Mouse (Mus musculus) lung, embryonic 14.5 days (tissue): Measurements from ENCODE around the gene Fam83b. TPM values are rescaled to one million over a fixed set of nuclear protein-coding genes. Genes with fewer than 3 reads are reported as not detected.

Source experiments
- ATAC-seq: fragments of 200-750 bp; cut with Nextera tagmentation; 2 replicates; pipeline ENCODE4 v1.8.0; 2017; ENCODE audit warnings: mild to moderate bottlenecking, moderate TSS enrichment, moderate library complexity; ENCODE audit not compliant: insufficient read depth
- DNase-seq: peaks from one replicate; pipeline ENCODE4 v3.0.0-alpha.2; 2015
- H3K27ac ChIP-seq: fragments of 300-500 bp; sonication (generic); 2 replicates; pipeline ENCODE4 v1.5.1; 2014; ENCODE audit warnings: low read depth, mild to moderate bottlenecking, moderate library complexity
- H3K27me3 ChIP-seq: fragments of 300-500 bp; sonication (generic); 2 replicates; pipeline ENCODE4 v1.6.1; 2014; ENCODE audit warnings: low read length, control low read depth; ENCODE audit not compliant: insufficient read depth
- H3K36me3 ChIP-seq: fragments of 300-500 bp; sonication (generic); 2 replicates; pipeline ENCODE4 v1.6.1; 2014; ENCODE audit warnings: control low read depth; ENCODE audit not compliant: insufficient read depth
- H3K4me1 ChIP-seq: fragments of 300-500 bp; sonication (generic); 2 replicates; pipeline ENCODE4 v1.6.1; 2014; ENCODE audit warnings: antibody characterized with exemption, control low read depth; ENCODE audit not compliant: insufficient read depth
- H3K4me2 ChIP-seq: fragments of 300-500 bp; sonication (generic); 2 replicates; pipeline ENCODE4 v1.6.1; 2014; ENCODE audit warnings: mild to moderate bottlenecking
- H3K4me3 ChIP-seq: fragments of 300-500 bp; sonication (generic); 2 replicates; pipeline ENCODE4 v1.5.1; 2014; ENCODE audit warnings: low read depth, low read length
- H3K9ac ChIP-seq: fragments of 300-500 bp; sonication (generic); 2 replicates; pipeline ENCODE4 v1.6.1; 2014
- H3K9me3 ChIP-seq: fragments of 300-500 bp; sonication (generic); 2 replicates; pipeline ENCODE4 v1.6.1; 2016; ENCODE audit warnings: low read depth, low read length, control low read depth
- CTCF ChIP-seq: IDR thresholded peaks from 2 replicates; pipeline ENCODE4 v1.5.1; 2016; ENCODE audit warnings: antibody characterized with exemption, low read depth
- WGBS: fragments of 180-500 bp; shearing (Covaris S2); extraction: QIAGEN DNeasy Blood & Tissue Kit; methylation state at CpG from one replicate; pipeline ENCODE4 v1.1.7; 2014; 5-methylcytosine and 5-hydroxymethylcytosine counted together
- polyA plus RNA-seq: library from polyadenylated mRNA; unstranded; fragments of >200 nt; fragmentation: Nextera tagmentation; extraction: Ambion mirVana; gene quantifications from 2 replicates; pipeline ENCODE4 v1.2.1, GENCODE M21; 2014

Fam83b gene
- polyA plus RNA-seq: 6.1 and 6.3 TPM in 2 replicates

DNA sequence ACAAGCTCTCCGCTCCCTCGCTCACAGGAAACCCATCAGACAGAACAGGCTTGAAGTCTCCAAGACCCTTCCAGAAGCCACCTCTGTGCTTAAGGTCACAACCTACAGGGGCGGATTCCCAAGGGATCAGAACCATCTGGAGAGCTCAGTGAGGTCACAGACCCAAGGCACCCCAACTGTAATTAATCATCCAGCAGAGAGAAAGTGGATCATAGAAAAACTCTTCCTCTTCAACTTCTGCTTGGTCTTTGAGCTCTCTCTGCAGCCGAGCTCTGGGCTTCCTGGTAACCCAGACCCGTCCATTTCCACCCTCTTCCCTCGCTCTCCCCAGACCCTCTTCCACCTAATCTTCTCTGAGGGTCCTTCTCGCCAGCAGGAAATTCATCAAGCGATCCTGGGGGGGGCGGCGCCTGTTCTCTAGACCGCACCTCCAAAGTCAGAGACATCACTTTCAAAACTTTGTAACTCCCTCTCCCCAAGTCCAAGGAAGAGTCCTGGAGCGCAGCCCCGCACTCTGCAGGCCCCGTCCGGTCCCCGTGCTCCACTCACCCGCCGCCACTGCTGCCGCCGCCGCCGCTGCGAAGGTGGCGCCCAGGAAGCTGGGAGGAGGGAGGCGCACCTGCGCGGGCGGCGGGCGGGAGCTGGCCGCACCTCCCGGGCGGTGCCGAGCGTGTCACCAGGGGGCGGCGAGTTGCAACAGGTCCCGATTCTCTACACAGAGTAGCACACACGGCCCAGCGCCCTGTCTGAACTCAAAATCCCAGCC is at the start of gene Fam83b:
TSS of gene Fam83b (minus strand) at position 602 of the 766 bp plus-strand sequence.
- under 1% methylated on average over 40 of the region's 40 CpGs for WGBS
- ATAC-seq (peak; percentile 88), DNase-seq (peak; percentile 71)
- H3K27ac ChIP-seq: peak within 1 kb of the TSS; percentile 64
- peak within 1 kb of the TSS; percentile 47 for H3K4me3 ChIP-seq
- H3K9me3 ChIP-seq: no peaks in the 10 kb centered on the region
- H3K4me1 ChIP-seq: no peaks in the 10 kb centered on the region
- H3K4me2 ChIP-seq: peak within 1 kb of the TSS; percentile 76
- no peaks in the 10 kb centered on the region for H3K36me3 ChIP-seq
- peak within 1 kb of the TSS; percentile 34 for H3K9ac ChIP-seq
- no peaks in the 10 kb centered on the region; the same call in 1 of the 2 replicates for H3K27me3 ChIP-seq
- TF ChIP-seq CTCF: no peak

DNA sequence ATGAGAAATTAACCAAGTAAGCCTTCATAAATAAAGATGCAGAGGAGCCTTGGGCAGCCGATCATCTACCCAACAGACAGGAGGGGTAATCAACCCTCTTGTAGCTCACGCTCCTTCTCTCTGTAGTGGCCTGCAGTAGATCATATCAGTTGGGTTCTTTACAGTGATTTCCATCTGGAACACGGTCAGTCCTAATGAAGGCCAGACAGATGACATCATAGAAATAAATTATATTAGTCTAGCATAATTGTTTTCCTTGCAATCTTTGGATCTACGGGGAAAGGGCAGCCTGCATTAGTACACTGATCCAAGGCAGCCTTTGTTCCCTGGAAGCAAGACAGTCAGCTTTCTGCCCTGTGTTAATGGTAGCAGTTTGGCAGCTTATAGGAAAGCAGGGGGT is 47.2 kb upstream of the Fam83b start:
- no peaks in the 10 kb centered on the region for H3K4me1 ChIP-seq
- H3K27me3 ChIP-seq: no peaks in the 10 kb centered on the region
- ATAC-seq (no peak), DNase-seq (no peak)
- no peaks in the 10 kb centered on the region for H3K36me3 ChIP-seq
- no peak overlapping the region for H3K4me2 ChIP-seq
- H3K27ac ChIP-seq: no peak overlapping the region
- H3K4me3 ChIP-seq: no peak overlapping the region
- 72% methylated on average over 4 of the region's 4 CpGs for WGBS
- no peak overlapping the region for H3K9ac ChIP-seq
- H3K9me3 ChIP-seq: no peaks in the 10 kb centered on the region; the same call in 1 of the 2 replicates
- TF ChIP-seq CTCF: no peak

DNA sequence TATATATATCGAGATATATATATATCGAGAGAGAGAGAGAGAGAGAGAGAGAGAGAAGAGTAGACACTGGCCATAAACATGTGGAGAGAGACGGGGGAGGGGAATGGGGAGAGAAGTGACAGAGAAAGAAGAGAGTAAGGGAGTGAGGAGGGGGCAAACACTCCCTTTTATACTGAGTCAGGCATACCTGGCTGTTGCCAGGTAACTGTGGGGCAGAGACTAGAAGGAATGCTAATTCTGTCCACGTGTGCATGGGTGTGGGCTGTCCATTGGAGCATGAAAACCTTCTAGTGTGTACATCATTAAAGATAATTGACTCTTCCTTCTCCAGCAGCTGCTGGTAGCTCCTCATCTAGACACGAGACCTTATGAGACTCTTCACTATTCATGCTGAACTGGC is 36.8 kb upstream of the Fam83b start:
- DNase-seq: no peak
- Histone ChIP-seq H3K9me3 (no peaks in the 10 kb centered on the region), H3K4me3 (no peak overlapping the region), H3K27ac (no peak overlapping the region), H3K36me3 (no peaks in the 10 kb centered on the region), H3K4me1 (no peaks in the 10 kb centered on the region), H3K9ac (no peak overlapping the region), H3K27me3 (no peaks in the 10 kb centered on the region), H3K4me2 (no peak overlapping the region)
- TF ChIP-seq CTCF: no peak
- 66% methylated on average over 5 of the region's 5 CpGs for WGBS
- no peak for ATAC-seq

DNA sequence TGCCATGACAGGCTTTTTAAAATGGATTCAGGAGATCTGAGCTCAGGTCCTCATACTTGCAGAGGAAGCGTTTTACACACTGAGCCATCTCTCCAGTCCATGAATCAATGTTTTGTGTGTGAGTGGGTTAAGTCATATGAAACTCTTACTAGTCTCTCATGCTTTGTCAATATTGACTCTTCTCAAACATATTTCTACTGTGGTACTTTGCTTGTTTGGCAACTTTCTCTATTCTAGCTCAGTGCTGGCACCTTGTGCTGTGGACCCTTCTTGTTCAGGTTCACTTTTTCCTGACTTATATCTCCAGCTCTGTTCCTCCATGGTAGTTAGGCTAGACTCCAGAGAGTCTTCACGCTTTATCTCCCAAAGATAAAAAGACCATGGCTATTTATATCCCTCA is 36.0 kb upstream of the Fam83b start:
- Histone ChIP-seq H3K36me3 (no peaks in the 10 kb centered on the region), H3K4me2 (no peak overlapping the region), H3K9ac (no peak overlapping the region), H3K27me3 (no peaks in the 10 kb centered on the region), H3K9me3 (no peaks in the 10 kb centered on the region), H3K27ac (peak overlapping the region; percentile 30; the same call in 1 of the 2 replicates), H3K4me1 (no peaks in the 10 kb centered on the region), H3K4me3 (no peak overlapping the region)
- ATAC-seq (peak; percentile 52; the same call in 1 of the 2 replicates), DNase-seq (peak; percentile 43)
- peak; percentile 34; the same call in 1 of the 2 replicates for TF ChIP-seq CTCF
- whole genome bisulfite sequencing: 54% methylated on average over 2 of the region's 2 CpGs

DNA sequence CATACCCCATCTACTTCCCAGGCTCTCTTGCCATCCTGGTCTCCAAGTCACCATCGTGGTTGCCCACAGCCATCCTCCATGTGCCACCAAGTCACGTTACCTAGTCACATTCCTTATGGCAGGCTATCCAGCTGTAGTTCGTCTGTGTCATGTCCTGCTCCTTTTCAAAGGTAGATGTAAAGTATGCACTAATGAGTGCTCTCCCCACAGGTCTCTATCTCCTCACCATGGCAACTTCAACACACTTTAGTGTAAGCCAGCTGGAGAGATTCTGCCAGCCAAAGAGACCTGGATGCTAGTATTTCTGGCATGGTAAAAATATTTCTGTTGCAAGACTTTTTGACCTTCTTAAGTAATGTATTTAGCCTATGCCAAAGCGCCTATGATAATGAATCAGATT is 30.5 kb upstream of the Fam83b start:
- H3K9me3 ChIP-seq: no peaks in the 10 kb centered on the region
- ATAC-seq (no peak), DNase-seq (no peak)
- H3K9ac ChIP-seq: no peak overlapping the region
- no peaks in the 10 kb centered on the region for H3K4me1 ChIP-seq
- no peaks in the 10 kb centered on the region for H3K27me3 ChIP-seq
- WGBS: 60% methylated on average over 4 of the region's 4 CpGs
- TF ChIP-seq CTCF: no peak
- no peaks in the 10 kb centered on the region for H3K36me3 ChIP-seq
- no peak overlapping the region for H3K4me3 ChIP-seq
- H3K4me2 ChIP-seq: no peak overlapping the region
- H3K27ac ChIP-seq: no peak overlapping the region

DNA sequence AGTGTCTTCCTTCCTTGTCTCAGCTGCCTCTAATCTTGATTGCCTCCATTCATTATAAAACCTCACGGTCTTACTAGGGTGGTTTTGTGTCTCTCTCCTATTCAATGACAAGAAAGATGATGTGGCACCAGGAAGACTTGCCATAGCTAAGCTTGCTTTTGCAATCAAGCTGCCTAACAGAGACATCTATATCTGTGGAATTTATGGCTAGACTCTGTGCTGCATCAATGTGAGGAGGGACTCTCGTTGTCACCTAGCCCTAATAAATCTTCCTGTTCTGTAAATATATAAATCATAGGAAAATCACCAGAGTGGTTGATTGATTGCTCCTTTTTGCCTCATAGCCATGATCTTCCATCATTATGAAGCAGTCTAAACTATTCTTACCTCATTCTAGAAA is 26.9 kb upstream of the Fam83b start:
- no peak for TF ChIP-seq CTCF
- H3K9ac ChIP-seq: no peak overlapping the region
- no peaks in the 10 kb centered on the region for H3K36me3 ChIP-seq
- no peak overlapping the region for H3K4me3 ChIP-seq
- H3K27me3 ChIP-seq: no peaks in the 10 kb centered on the region
- WGBS: 27% methylated on average over 2 of the region's 2 CpGs
- no peak overlapping the region for H3K4me2 ChIP-seq
- no peaks in the 10 kb centered on the region for H3K9me3 ChIP-seq
- ATAC-seq (no peak), DNase-seq (no peak)
- no peak overlapping the region for H3K27ac ChIP-seq
- no peaks in the 10 kb centered on the region for H3K4me1 ChIP-seq

GRCm38 (mm10) chr9:76583943-76584342 is 17.0 kb upstream of the Fam83b start:
- no peak overlapping the region for H3K9ac ChIP-seq
- H3K4me3 ChIP-seq: no peak overlapping the region
- no peak for TF ChIP-seq CTCF
- no peak overlapping the region for H3K4me2 ChIP-seq
- H3K9me3 ChIP-seq: no peaks in the 10 kb centered on the region
- no peaks in the 10 kb centered on the region for H3K36me3 ChIP-seq
- no peak overlapping the region for H3K27ac ChIP-seq
- DNase-seq (no peak), ATAC-seq (no peak)
- 51% methylated on average over 6 of the region's 6 CpGs for WGBS
- no peaks in the 10 kb centered on the region for H3K4me1 ChIP-seq
- H3K27me3 ChIP-seq: no peaks in the 10 kb centered on the region
